Mouse (Mus musculus) lung, adult 18-20 months (tissue): ENCODE measurements around the gene Fez1.
A peak's percentile ranks its signal among the peaks of the same experiment; 100 is the strongest.

Experiments
- DNase-seq, 2 experiments: peaks; one replicate each; pipeline ENCODE4 v3.0.0; 2022; ENCODE audit warnings: mixed read lengths in 2 of 2

The Fez1 gene

DNA sequence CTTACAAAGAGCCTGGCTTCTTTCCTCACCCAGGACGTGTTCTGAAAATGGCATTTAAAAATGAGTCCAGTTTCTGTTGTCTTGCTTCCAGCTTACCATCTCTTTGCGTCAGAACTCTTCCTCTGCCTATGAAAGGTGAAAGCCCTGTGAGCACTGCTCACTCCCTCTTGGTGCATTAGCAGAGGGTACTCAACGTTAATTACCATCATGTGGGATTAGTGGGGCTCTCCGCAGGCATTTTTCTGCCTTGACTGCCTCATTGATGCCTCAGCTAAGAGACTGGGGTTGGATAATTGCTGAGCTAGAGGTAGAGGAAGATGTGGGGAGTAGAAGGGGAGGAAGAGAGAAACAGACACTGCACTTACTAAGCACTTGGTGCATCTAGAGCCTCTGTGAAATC is 24.7 kb downstream of the Fez1 start:
- DNase-seq: no peak

DNA sequence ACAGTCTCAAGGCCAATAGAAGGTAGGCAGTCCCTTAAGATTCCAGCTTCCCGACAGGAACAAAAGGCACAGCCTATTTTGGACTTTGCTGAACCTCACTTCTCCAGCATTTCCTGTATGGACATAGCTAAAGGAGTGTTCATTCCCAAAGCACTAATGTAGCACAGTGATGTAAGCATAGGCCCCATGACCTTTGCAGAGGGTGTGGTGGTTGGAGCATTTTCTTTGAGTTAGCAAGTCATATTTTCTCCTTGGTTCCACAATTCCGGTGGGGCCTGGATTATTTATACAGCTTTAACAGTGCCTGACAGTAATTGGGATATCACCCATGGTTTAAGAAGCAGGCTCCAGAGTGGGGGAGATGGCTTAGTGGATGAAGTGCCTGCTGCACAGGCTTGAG is 27.0 kb downstream of the Fez1 start:
- DNase-seq: no peak

DNA sequence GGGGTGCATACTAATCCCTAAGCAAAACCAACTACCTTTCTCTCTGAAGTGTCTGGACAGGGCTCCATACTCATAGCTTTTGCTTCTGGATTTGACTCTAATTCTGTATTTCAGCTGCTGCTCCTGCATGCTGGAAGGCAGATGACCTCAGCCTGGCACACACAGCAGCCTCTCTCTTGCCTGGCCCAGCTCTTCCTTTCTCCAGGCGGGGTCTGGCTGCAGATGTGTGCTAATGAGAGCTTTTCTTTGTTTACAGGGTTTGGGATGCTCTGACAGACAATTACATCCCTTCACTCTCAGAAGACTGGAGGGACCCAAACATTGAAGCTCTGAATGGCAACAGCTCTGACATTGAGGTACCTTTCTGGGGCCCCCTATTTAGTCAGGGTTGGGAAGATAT is 28.4 kb downstream of the Fez1 start:
- DNase-seq: no peak

DNA sequence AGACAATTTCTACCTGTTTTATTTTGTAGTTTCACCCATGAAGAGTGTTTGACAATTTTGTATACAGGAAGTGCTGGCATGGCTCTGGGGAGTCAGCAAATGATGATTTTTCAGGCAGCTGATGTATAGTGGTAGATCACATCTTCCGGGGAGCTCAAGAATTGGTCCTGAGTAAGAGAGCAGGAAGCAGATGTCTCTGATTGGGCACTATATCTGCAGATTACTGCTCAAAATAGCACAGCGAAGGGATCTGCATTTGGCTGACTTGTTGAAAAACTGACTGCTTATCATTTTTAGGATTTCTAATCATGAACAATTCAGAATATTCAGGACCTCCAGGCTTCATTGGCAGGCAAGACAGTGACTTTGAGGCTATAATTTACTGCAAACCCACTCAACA is 30.5 kb downstream of the Fez1 start:
- no peak for DNase-seq

DNA sequence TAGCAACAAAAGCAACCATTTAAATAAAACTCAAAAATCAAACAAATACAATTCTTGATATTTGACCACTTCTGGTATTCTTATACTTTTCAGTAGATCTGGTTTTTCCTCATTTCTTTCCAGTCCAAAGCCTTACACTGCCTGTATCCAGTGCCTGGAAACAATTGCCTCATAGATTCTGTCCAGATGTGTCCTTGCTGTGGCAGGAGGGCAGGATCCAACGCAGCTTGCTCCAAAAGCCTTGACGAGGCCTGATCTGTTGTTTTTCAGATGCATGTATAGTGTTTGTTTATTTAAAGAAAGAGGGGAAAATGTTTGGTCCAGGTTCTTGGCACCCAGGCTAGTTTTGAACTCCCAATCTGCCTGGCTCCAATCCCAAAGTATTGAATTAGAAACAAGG is 34.7 kb downstream of the Fez1 start:
- no peak for DNase-seq

DNA sequence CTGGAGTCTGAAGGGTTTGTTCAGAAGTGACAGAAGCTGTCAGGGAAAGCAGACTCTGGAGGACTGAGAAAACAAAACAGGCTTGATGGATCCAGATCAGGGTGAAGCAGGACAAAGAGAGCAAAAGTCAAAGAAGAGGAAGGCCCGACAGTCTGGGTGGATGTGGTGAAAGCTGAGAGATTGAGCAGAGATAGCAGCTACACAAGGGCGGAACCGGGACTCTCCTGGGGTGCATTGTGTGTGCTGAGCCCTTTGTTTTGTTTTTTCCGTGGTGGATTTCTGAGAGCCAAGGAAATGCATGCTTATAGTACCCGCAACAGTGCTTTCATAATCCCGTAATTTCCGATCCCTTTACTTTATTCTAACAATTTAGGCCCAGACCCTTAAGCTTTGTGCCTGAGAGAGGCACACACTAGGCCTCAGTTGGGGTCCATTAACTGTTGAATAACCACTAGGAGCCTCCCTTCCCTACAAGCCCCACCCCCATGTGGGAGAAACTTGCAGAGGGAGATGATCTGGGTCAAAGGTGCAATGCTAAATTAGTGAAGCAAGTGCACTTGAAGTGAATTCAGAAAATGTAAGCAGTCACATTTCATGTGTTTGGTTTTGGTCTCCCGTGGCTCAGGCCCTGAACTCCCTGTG is 35.9 kb downstream of the Fez1 start:
- no peak for DNase-seq

DNA sequence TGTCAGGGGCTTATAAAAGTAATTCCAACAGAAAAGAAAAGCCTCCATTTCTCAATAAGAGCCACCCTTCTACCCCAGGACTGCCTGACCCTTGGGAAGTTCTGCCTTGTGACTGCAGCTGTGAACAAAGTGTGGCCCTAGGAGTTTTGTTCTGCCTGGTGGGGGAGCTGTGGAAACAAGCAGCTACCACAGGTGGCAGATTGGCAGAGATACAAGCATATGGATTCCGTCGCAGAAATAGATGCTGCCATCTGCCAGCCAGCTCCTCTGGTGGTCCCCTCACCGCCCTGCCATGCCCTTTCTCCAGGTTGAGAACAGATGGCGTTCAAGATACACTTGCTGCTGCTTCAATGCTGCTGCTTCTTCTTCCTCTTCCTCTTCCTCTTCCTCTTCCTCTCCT is 37.0 kb downstream of the Fez1 start:
- no peak for DNase-seq

DNA sequence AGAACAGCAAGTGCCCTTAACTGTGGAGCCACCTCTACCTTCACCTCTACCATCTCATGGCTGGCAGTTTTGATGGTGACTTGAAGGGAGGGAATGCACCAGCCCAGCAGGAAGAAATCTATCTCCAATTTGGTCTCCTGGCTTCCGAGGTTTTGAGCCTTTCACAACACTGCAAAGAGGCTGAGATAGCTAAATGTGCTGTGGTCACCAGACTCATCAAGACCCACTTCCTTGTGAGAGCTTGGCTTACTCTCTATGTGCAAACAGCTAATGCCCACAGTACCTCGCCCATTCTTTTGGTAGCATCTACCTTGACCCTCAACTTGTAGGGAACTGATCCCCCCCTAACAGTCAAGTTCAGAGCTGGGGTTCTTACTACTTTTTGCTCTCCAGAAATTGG is 40.9 kb downstream of the Fez1 start:
- DNase-seq: no peak

DNA sequence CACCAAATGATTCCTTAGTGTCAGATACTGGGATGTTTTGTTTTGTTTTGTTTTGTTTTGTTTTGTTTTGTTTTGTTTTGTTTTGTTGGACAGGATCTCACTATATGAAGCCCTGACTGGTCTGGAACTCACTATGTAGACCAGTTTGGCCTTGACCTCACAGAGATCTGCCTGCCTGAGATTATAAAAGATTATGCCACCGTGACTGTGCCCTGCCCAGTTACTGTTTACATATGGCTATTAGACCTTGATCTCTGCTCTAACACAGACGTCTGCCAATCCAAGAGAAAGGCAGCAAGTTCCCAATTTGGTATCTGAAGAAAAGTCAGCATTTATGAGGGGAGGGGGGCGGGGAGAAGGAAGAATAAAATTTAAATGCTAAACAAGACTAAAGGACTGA is 42.0 kb downstream of the Fez1 start:
- DNase-seq: no peak

DNA sequence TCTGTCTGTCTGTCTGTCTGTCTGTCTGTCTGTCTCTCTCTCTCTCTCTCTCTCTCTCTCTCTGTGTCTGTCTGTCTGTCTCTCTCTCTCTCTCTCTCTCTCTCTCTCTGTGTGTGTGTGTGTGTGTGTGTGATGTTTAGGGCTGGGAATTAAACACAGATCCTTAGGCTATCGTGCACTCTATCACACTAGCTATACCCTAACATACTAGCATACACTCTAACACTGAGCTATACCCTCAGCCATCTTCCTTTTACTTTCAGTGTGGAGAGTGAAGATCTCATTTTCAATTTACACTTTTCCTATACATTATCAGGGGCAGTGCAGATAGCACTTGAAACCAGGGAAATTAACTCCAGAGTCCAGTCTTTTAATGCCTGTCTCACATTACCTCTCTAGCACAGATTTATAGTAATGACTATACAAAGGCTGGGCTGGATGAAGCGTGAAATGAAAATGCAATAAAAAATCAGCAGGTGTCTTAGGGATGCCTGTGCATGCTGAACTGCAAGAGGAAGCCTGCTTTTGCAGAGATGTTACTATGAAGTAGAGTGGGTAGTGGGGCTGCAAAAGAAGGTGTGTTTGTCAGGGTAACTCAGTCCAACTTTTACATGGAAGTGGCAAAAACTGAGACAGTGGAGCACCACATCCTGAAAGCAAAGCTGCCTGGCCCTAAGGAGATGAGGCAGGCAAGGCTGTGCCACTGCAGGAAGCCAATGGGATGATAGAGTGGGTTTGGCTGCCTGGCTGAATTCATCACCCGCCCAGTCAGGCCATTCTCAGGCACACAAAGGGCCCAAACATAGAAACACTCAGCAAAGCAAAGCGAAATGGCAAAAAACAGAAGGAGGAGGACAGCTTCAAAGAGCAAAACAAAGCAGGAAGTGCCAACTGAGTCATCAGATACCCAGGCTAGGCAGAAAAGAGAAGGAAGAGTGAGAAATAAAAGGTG is 43.5 kb downstream of the Fez1 start:
- DNase-seq: no peak

DNA sequence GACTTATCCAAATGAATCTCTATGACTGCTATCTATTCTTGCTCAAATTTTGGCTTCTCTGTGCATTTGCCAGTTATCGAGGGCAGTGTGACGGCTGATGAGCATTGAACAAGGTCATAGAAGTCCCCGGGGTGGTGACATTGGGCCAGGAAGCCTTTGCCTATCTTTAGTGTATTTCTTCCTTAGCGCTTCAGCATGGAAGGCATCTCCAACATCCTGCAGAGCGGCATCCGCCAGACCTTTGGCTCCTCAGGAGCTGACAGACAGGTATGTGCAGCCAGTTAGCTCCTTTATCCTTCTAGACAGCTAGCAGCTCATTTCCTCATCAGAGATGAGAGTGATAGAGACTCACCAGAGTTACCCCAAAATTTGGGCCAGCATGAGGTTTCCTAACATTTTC is 47.0 kb downstream of the Fez1 start:
- no peak for DNase-seq

DNA sequence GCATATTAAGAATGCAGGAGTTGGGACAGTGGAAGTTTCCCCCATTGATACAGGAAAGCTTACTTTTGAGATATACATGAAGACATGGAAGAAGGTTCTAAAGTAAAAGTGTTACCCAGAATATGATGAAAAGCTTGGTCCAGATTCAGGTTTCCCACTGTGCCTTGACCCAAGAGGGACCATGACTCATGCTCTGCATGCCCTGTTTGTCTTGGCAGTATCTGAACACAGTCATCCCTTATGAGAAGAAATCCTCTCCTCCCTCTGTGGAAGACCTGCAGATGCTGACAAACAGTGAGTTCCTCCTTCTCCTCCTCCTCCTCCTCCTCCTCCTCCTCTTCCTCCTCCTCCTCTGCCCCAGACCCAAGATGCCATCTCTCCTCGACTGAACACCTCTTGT is 48.6 kb downstream of the Fez1 start:
- DNase-seq: no peak

DNA sequence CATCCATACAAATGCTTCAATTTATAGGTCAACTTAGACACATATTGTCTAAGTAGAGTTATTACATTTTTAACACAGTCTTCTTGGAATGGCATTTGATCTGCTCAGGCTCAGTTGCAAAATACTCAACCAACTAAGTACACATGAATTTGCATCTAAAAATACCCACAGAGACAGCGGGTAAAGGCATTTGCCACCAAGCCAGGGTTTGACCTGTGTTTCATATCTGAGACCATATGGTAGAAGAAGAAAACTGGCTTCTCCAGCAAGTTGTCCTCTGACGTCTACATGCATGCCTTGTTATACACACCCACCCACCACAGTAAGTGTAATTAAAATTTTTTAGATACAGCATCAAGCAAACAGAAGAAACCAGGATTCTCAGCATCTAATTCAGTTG is 52.1 kb downstream of the Fez1 start:
- no peak for DNase-seq

DNA sequence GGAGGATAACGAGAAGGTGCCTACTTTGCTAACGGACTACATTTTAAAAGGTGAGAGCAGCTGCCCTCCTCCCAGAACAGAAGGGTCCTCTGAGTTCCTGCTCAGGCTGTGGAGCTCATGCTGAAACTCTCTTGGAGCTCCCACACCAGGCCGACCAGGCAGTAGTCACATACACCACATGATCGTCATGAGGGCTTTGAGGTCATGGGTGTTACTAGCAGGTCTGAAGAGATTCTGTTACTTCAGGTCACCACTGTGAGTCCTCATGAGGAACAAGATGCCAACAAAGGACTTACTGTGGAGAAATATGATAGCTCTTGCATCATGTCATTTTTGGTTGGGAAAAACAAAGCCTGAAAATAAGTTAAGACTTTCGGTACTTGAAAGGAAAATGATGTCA is 54.6 kb downstream of the Fez1 start:
- DNase-seq: no peak

DNA sequence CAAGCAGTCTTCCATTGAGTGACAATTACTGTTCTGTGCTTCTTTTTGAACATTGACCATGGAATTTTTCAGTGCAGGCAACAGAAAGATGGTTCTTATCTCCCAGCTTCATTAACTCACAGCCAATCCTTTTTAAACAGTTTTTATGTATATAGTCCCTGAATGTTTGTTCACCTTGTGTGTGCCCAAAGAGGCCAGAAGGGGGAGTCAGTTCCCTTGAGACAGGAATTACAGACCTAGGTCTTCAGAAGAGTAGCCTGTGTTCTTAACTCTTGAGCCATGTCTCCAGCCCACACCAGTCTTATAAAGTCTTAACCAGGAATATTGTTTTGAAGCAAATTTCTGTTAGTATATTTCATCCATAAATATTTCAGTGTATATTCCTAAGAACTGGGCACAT is 55.1 kb downstream of the Fez1 start:
- DNase-seq: no peak

DNA sequence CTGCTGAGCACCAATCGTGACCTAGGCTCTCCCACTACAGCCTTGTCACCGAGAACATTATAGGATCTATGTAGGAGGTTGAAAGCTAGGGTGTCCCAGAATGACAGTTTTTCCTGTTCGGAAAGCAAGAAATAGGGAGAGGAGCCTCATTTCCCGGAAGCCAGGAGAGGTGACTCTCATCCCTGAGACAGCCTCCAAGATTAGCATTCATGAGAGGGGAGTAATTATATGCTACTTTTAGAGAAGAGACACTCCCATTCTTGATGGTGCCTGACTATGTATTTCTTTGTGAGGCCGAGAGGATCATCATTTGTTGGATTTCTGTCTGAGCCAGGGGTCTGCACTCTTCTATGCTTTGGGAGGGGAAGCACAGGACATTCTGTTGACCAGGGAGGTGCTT is 60.0 kb downstream of the Fez1 start:
- no peak for DNase-seq

DNA sequence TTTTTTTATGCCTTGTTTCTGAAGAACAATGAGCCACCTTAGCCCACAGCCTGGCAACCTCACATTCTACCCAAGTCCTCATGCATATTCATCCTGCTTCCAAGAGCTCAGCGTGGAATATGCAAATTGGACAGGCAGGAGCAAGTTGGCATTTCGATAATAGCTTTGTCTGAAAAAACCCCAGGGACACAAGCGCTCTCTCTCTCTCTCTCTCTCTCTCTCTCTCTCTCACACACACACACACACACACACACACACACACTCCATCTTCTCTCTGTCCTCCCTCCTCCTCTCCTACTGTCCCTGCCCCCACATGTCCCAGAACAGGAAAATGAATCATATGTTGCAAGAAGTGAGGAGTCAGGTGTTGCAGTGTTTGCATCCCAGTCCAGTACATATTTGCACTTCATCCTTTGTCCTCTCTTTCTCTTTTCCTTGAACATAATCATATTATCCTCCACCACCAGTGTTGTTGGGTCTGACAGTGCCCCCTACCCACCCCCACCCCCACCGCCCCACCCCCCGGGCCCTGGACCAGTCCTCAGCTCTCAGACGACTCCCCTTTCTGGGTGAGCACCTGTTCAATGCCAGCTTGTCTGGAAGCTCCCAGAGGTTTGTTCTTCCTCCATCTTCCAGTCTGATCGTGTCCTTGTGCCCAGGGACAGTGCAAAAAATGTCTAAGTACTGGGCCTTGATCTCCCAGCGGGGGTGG is 60.5 kb downstream of the Fez1 start:
- no peak for DNase-seq

DNA sequence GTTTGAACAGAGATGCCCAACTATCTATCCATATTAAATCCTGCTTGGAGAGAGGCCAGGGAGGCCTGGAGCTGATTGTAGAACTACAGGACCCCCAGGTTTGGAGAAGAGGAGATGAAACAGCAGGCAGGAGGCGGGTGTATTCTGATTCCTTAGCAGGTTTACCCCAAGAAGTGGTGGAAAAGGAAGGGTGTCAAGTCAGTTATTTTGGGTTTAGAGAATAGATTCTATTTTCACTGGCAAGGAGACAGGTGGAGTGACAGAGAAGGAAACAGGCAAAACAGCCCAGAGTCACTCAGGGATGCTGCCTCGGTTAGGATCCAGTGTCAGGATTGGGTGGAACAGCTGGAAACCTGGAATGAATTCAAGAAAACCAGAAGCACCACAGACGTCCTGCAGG is 61.9 kb downstream of the Fez1 start:
- DNase-seq: no peak

DNA sequence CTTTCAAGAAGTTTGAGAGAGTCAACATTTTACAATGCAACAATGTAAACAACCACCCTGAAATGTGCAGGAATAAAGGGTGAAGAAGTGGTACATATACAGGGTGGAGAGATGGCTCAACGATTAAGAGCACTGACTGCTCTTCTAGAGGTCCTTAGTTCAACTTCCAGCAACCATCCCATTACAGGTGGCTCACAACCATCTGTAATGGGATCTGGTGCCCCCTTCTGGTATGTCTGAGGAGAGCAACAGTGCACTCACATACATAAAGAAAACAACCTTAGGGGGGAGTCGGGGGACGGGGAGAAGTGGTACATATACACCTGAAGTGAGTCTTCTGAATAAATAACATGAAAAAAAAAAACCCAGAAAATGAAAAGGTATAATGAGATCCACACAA is 63.6 kb downstream of the Fez1 start:
- peak in 1 of 2 experiments; percentile 10 for DNase-seq

DNA sequence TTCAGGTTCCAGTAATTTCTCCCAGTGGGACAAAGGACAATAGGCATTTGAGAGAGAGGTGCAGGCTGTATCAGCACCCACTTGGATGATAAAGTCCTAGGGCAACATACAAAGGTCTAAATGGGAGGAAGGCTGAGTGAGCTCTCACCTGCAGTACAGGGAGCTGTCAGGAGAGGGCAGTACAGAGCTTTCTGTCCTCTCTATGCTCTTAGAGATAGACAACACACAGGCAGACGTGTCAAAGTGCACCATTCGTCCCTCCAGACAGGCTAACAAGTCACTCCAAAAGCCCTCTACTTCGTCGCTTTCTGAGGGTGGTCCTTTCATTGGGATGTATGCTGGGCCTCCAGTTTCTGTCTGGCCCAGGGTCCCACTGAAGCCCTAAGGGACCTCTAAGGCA is 68.9 kb downstream of the Fez1 start:
- DNase-seq: peak in 1 of 2 experiments; percentile 13

DNA sequence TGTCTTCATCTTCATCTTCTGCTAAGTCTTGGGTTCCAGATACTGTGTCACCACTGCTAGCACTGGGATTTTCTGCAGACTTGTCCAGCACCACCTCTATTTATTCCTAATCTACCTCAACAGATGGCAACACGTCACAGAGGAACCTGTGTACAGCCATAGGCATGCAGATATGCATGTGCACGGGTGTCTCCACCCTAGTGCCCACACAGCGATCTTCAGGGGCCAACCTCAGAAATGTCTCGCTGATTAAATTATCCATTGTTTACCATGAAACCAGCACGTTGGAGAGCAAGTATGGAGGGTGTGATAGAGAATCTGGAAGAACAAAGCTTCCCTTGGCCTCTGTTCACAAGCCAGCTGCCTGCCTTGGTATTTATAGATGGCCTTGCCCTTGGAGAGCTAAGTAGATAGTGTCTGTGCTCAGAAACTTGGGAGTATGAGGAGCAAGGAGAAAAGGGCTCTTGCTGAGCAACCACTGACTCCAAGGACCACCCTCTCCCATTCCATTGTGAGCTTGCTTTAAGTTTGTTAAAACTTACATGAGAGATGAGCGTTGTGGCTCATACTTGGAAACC is 71.8 kb downstream of the Fez1 start:
- DNase-seq: no peak

DNA sequence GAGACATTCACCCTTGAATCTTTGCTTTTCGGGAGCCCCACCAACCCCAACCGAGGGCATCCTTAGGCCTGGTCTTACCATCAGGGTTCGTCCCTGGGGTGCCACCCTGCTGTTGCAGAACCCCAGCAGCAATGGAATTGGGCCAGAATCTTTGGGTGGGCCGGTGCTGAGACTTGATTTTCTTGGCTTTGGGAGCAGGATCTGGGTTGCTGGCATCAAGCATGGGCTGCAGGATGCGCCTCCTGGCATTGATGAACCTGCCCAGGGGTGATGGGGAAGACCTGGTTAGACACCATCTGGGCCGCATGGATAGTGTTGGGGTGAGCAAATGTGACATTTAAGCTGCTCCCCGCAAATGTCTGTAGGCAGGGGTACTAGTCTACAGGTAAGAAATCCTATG is 72.6 kb downstream of the Fez1 start:
- no peak for DNase-seq

DNA sequence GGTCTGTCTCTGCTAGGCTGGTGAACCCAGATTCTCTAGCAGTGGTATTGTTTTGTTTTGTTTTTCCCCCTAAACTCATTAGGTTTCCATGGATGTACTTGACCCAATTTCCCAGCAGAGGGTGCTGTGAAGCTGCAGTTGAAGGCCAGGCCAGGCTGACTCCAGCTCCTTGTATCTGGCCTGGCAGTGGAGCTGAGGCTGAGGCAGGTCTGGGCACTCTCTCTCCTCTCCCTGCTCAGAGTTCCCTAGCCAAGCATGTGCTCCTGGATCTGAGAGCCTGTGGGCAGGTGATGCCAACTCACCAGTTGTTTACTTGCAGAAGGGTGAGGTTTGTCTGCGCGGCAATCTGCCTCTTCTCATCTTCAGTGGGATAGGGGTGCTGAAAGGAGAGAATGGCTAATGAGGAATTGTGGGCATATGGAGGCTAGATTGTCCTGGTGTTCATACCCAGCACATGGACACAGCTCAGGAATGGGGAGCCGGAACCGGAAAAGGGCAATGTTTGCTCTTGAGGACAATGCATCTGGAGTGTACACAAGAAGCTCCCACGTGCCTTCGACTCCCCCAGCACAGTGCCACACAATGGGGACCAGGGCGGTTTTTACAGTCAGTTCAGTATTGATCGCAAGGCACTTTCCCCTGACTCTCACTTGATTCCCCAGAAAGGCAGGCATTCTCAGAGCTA is 73.5 kb downstream of the Fez1 start:
- peak; percentile 25 to 47 for DNase-seq
